Mouse (Mus musculus) lung, postnatal 0 days (tissue): ENCODE results near the gene Rbfox1.

Source experiments
- CTCF ChIP-seq: IDR thresholded peaks from 2 replicates; pipeline ENCODE4 v1.5.1; 2016; ENCODE audit warnings: antibody characterized with exemption, mild to moderate bottlenecking
- EP300 ChIP-seq: IDR thresholded peaks from 2 replicates; pipeline ENCODE4 v1.6.1; 2016; ENCODE audit warnings: antibody characterized with exemption, mild to moderate bottlenecking, control low read depth

DNA sequence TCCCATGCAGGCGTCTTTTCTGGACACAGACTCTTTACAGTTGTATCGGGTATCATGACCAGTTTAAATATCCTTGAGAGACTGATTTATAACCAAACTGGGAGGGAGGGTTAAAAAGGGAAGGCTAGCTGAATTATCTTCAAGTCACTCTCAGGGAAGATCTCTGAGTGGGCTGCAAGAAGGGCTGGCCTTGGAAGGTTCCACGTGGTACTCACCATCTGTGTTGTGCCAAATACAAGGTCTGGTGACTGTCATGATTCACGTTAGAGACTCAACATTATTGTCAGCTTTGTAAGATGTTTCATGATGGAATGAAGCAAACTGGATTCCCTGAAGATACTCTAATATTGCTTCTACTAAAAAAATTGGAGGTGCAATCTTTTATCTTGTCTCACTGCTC, 847.5 kb downstream of the Rbfox1 start:
- TF ChIP-seq CTCF, result no peak
- TF ChIP-seq EP300, result no peak
